Mouse (Mus musculus): Measurements from ENCODE around the gene Gpm6a.
"Not testable (repeated sequence)": the region's sequence is repeated elsewhere in the genome, so short reads cannot be mapped to it uniquely, and the experiment has no call there.

Gpm6a gene

GRCm38 (mm10) chr8:55002946-55003345 lies 48.3 kb downstream of the Gpm6a start:
- no peak for DNase-seq (ENCODE audit: low spot score in 2 of 2)

- DNase-seq (ENCODE audit: low spot score in 2 of 2): no peak
Observed at GRCm38 (mm10) chr8:55012228-55012627, 57.6 kb downstream of the Gpm6a start.

GRCm38 (mm10) chr8:55017071-55017470 lies 62.4 kb downstream of the Gpm6a start:
- no peak for DNase-seq (ENCODE audit: low spot score in 2 of 2)

- DNase-seq (ENCODE audit: low spot score in 2 of 2): no peak
Observed at GRCm38 (mm10) chr8:55025851-55026660, 71.4 kb downstream of the Gpm6a start.

GRCm38 (mm10) chr8:55026661-55027000 lies 72.0 kb downstream of the Gpm6a start:
- DNase-seq (ENCODE audit: low spot score in 2 of 2): no peak

GRCm38 (mm10) chr8:55028371-55028770 lies 73.7 kb downstream of the Gpm6a start:
- no peak for DNase-seq (ENCODE audit: low spot score in 2 of 2)

GRCm38 (mm10) chr8:55031099-55031498 lies 76.5 kb downstream of the Gpm6a start:
- no peak for DNase-seq (ENCODE audit: low spot score in 2 of 2)

- peak in 1 of 2 experiments; percentile 9 for DNase-seq (ENCODE audit: low spot score in 2 of 2)
Observed at GRCm38 (mm10) chr8:55034309-55034708, 79.7 kb downstream of the Gpm6a start.

- DNase-seq (ENCODE audit: low spot score in 2 of 2): no peak
Observed at GRCm38 (mm10) chr8:55035416-55035815, 80.8 kb downstream of the Gpm6a start.

GRCm38 (mm10) chr8:55042955-55043354 lies 88.3 kb downstream of the Gpm6a start:
- DNase-seq (ENCODE audit: low spot score in 2 of 2): no peak

- no peak for DNase-seq (ENCODE audit: low spot score in 2 of 2)
Observed at GRCm38 (mm10) chr8:55048396-55048795, 93.8 kb downstream of the Gpm6a start.

- no peak for DNase-seq (ENCODE audit: low spot score in 2 of 2)
Observed at GRCm38 (mm10) chr8:55049979-55050378, 95.3 kb downstream of the Gpm6a start.

GRCm38 (mm10) chr8:55068811-55069210 lies 114.2 kb downstream of the Gpm6a start:
- DNase-seq (ENCODE audit: low spot score in 2 of 2): not testable (repeated sequence)

- DNase-seq (ENCODE audit: low spot score in 2 of 2): no peak
Observed at GRCm38 (mm10) chr8:55073481-55073880, 118.8 kb downstream of the Gpm6a start.

- no peak for DNase-seq (ENCODE audit: low spot score in 2 of 2)
Observed at GRCm38 (mm10) chr8:55102195-55102594, 147.6 kb downstream of the Gpm6a start.

GRCm38 (mm10) chr8:55103065-55103464 lies 148.4 kb downstream of the Gpm6a start:
- no peak for DNase-seq (ENCODE audit: low spot score in 2 of 2)

- no peak for DNase-seq (ENCODE audit: low spot score in 2 of 2)
Observed at GRCm38 (mm10) chr8:55103891-55104481, 149.3 kb downstream of the Gpm6a start.
